Mouse (Mus musculus): ENCODE results near the gene Atg10. TPM values are rescaled to one million over a fixed set of nuclear protein-coding genes. Genes with fewer than 3 reads are reported as not detected.

The Atg10 gene
- polyA plus RNA-seq, 1 experiment from 2014 or later: 13.6 TPM

GRCm38 (mm10) chr13:90995034-90995629 is 228.6 kb downstream of the Atg10 start:
- H3K4me2 ChIP-seq (ENCODE audit: low read depth, severe bottlenecking): no peak overlapping the region
- H3K9me3 ChIP-seq (ENCODE audit: control insufficient read depth, low read length): no peaks in the 10 kb centered on the region
- H3K4me1 ChIP-seq (ENCODE audit: control insufficient read depth, insufficient read depth, low read length): no peaks in the 10 kb centered on the region
- no peak for ATAC-seq (ENCODE audit: insufficient number of reproducible peaks, low FRiP score, low TSS enrichment, low read depth)
- DNase-seq (ENCODE audit: low spot score): no peak
- no peaks in the 10 kb centered on the region for H3K27me3 ChIP-seq (ENCODE audit: control insufficient read depth, insufficient read depth, low read length)
- no peak overlapping the region for H3K9ac ChIP-seq (ENCODE audit: low read length)
- no peak overlapping the region for H3K4me3 ChIP-seq (ENCODE audit: low read depth, low read length)
- WGBS: 88% methylated on average over 2 of the region's 2 CpGs
- H3K27ac ChIP-seq (replicated peaks; ENCODE audit: low read depth, low read length): no peak overlapping the region
- H3K36me3 ChIP-seq (ENCODE audit: control insufficient read depth, insufficient read depth, low read length): no peaks in the 10 kb centered on the region

GRCm38 (mm10) chr13:90993602-90994001 is 230.2 kb downstream of the Atg10 start:
- H3K4me1 ChIP-seq (ENCODE audit: control insufficient read depth, insufficient read depth, low read length): no peaks in the 10 kb centered on the region
- no peak overlapping the region for H3K27ac ChIP-seq (replicated peaks; ENCODE audit: low read depth, low read length)
- no peak overlapping the region for H3K4me3 ChIP-seq (ENCODE audit: low read depth, low read length)
- no peaks in the 10 kb centered on the region for H3K9me3 ChIP-seq (ENCODE audit: control insufficient read depth, low read length)
- no peaks in the 10 kb centered on the region for H3K36me3 ChIP-seq (ENCODE audit: control insufficient read depth, insufficient read depth, low read length)
- no peaks in the 10 kb centered on the region for H3K27me3 ChIP-seq (ENCODE audit: control insufficient read depth, insufficient read depth, low read length)
- DNase-seq (ENCODE audit: low spot score): no peak
- H3K9ac ChIP-seq (ENCODE audit: low read length): no peak overlapping the region
- WGBS: 78% methylated on average over 13 of the region's 13 CpGs
- no peak for ATAC-seq (ENCODE audit: insufficient number of reproducible peaks, low FRiP score, low TSS enrichment, low read depth)
- H3K4me2 ChIP-seq (ENCODE audit: low read depth, severe bottlenecking): no peak overlapping the region

GRCm38 (mm10) chr13:90992948-90993347 is 230.8 kb downstream of the Atg10 start:
- Histone ChIP-seq H3K9me3 (ENCODE audit: control insufficient read depth, low read length) (no peaks in the 10 kb centered on the region), H3K4me1 (ENCODE audit: control insufficient read depth, insufficient read depth, low read length) (no peaks in the 10 kb centered on the region), H3K9ac (ENCODE audit: low read length) (no peak overlapping the region), H3K4me2 (ENCODE audit: low read depth, severe bottlenecking) (no peak overlapping the region), H3K27ac (replicated peaks; ENCODE audit: low read depth, low read length) (no peak overlapping the region), H3K27me3 (ENCODE audit: control insufficient read depth, insufficient read depth, low read length) (no peaks in the 10 kb centered on the region), H3K4me3 (ENCODE audit: low read depth, low read length) (no peak overlapping the region), H3K36me3 (ENCODE audit: control insufficient read depth, insufficient read depth, low read length) (no peaks in the 10 kb centered on the region)
- 86% methylated on average over 5 of the region's 5 CpGs for WGBS
- DNase-seq (ENCODE audit: low spot score) (no peak), ATAC-seq (ENCODE audit: insufficient number of reproducible peaks, low FRiP score, low TSS enrichment, low read depth) (no peak)

- ATAC-seq (ENCODE audit: insufficient number of reproducible peaks, low FRiP score, low TSS enrichment, low read depth) (no peak), DNase-seq (ENCODE audit: low spot score) (no peak)
- Histone ChIP-seq H3K36me3 (ENCODE audit: control insufficient read depth, insufficient read depth, low read length) (no peaks in the 10 kb centered on the region), H3K9me3 (ENCODE audit: control insufficient read depth, low read length) (no peaks in the 10 kb centered on the region), H3K4me1 (ENCODE audit: control insufficient read depth, insufficient read depth, low read length) (no peaks in the 10 kb centered on the region), H3K27ac (replicated peaks; ENCODE audit: low read depth, low read length) (no peak overlapping the region), H3K4me2 (ENCODE audit: low read depth, severe bottlenecking) (no peak overlapping the region), H3K4me3 (ENCODE audit: low read depth, low read length) (no peak overlapping the region), H3K27me3 (ENCODE audit: control insufficient read depth, insufficient read depth, low read length) (no peaks in the 10 kb centered on the region), H3K9ac (ENCODE audit: low read length) (no peak overlapping the region)
- 71% methylated on average over 3 of the region's 3 CpGs for WGBS
Observed at GRCm38 (mm10) chr13:90988226-90988625, 235.5 kb downstream of the Atg10 start.

GRCm38 (mm10) chr13:90985417-90985816 is 238.4 kb downstream of the Atg10 start:
- DNase-seq (ENCODE audit: low spot score) (no peak), ATAC-seq (ENCODE audit: insufficient number of reproducible peaks, low FRiP score, low TSS enrichment, low read depth) (no peak)
- 76% methylated on average over 3 of the region's 3 CpGs for WGBS

GRCm38 (mm10) chr13:90984073-90984472 is 239.7 kb downstream of the Atg10 start:
- Histone ChIP-seq H3K4me1 (ENCODE audit: control insufficient read depth, insufficient read depth, low read length) (no peaks in the 10 kb centered on the region), H3K4me3 (ENCODE audit: low read depth, low read length) (no peak overlapping the region), H3K36me3 (ENCODE audit: control insufficient read depth, insufficient read depth, low read length) (no peaks in the 10 kb centered on the region), H3K9ac (ENCODE audit: low read length) (no peak overlapping the region), H3K27ac (replicated peaks; ENCODE audit: low read depth, low read length) (no peak overlapping the region), H3K9me3 (ENCODE audit: control insufficient read depth, low read length) (no peaks in the 10 kb centered on the region), H3K27me3 (ENCODE audit: control insufficient read depth, insufficient read depth, low read length) (no peaks in the 10 kb centered on the region), H3K4me2 (ENCODE audit: low read depth, severe bottlenecking) (no peak overlapping the region)
- WGBS: 88% methylated on average over 2 of the region's 2 CpGs
- DNase-seq (ENCODE audit: low spot score): no peak
- ATAC-seq (ENCODE audit: insufficient number of reproducible peaks, low FRiP score, low TSS enrichment, low read depth): no peak

More at GRCm38 (mm10) chr13:90985417-90985816, 238.4 kb downstream of the Atg10 start:
- no peaks in the 10 kb centered on the region for H3K9me3 ChIP-seq (ENCODE audit: control insufficient read depth, low read length)
- H3K4me1 ChIP-seq (ENCODE audit: control insufficient read depth, insufficient read depth, low read length): no peaks in the 10 kb centered on the region
- no peaks in the 10 kb centered on the region for H3K36me3 ChIP-seq (ENCODE audit: control insufficient read depth, insufficient read depth, low read length)
- no peak overlapping the region for H3K27ac ChIP-seq (replicated peaks; ENCODE audit: low read depth, low read length)
- no peak overlapping the region for H3K4me2 ChIP-seq (ENCODE audit: low read depth, severe bottlenecking)
- no peak overlapping the region for H3K4me3 ChIP-seq (ENCODE audit: low read depth, low read length)
- H3K27me3 ChIP-seq (ENCODE audit: control insufficient read depth, insufficient read depth, low read length): no peaks in the 10 kb centered on the region
- no peak overlapping the region for H3K9ac ChIP-seq (ENCODE audit: low read length)

GRCm38 (mm10) chr13:90981798-90982197 is 242.0 kb downstream of the Atg10 start:
- Histone ChIP-seq H3K4me3 (ENCODE audit: low read depth, low read length) (no peak overlapping the region), H3K36me3 (ENCODE audit: control insufficient read depth, insufficient read depth, low read length) (no peaks in the 10 kb centered on the region), H3K9ac (ENCODE audit: low read length) (no peak overlapping the region), H3K27ac (replicated peaks; ENCODE audit: low read depth, low read length) (no peak overlapping the region), H3K4me2 (ENCODE audit: low read depth, severe bottlenecking) (no peak overlapping the region), H3K27me3 (ENCODE audit: control insufficient read depth, insufficient read depth, low read length) (no peaks in the 10 kb centered on the region), H3K9me3 (ENCODE audit: control insufficient read depth, low read length) (no peaks in the 10 kb centered on the region), H3K4me1 (ENCODE audit: control insufficient read depth, insufficient read depth, low read length) (no peaks in the 10 kb centered on the region)
- DNase-seq (ENCODE audit: low spot score) (no peak), ATAC-seq (ENCODE audit: insufficient number of reproducible peaks, low FRiP score, low TSS enrichment, low read depth) (no peak)
- 89% methylated on average over 1 of the region's 1 CpGs for WGBS

- Histone ChIP-seq H3K36me3 (ENCODE audit: control insufficient read depth, insufficient read depth, low read length) (no peaks in the 10 kb centered on the region), H3K4me1 (ENCODE audit: control insufficient read depth, insufficient read depth, low read length) (no peaks in the 10 kb centered on the region), H3K9me3 (ENCODE audit: control insufficient read depth, low read length) (no peaks in the 10 kb centered on the region), H3K4me2 (ENCODE audit: low read depth, severe bottlenecking) (no peak overlapping the region), H3K27ac (replicated peaks; ENCODE audit: low read depth, low read length) (no peak overlapping the region), H3K4me3 (ENCODE audit: low read depth, low read length) (no peak overlapping the region), H3K27me3 (ENCODE audit: control insufficient read depth, insufficient read depth, low read length) (no peaks in the 10 kb centered on the region), H3K9ac (ENCODE audit: low read length) (no peak overlapping the region)
- WGBS: 85% methylated on average over 6 of the region's 6 CpGs
- DNase-seq (ENCODE audit: low spot score) (no peak), ATAC-seq (ENCODE audit: insufficient number of reproducible peaks, low FRiP score, low TSS enrichment, low read depth) (no peak)
Observed at GRCm38 (mm10) chr13:90980878-90981674, 242.7 kb downstream of the Atg10 start.

Measured in limb, embryonic 11.5 days (tissue).